Mouse (Mus musculus): Measurements from ENCODE around the gene Slc44a4.
"Not testable (repeated sequence)": the region's sequence is repeated elsewhere in the genome, so short reads cannot be mapped to it uniquely, and the experiment has no call there.

GRCm38 (mm10) chr17:34958734-34959129 is 44.5 kb downstream of the Slc44a4 start:
- not testable (repeated sequence) for TF ChIP-seq CTCF, EP300 (IDR thresholded peaks at IDR 0.05; ENCODE audit: low read depth)
